Mouse (Mus musculus): ENCODE data around the gene Platr17. TPM values are rescaled to one million over a fixed set of nuclear protein-coding genes. Genes with fewer than 3 reads are reported as not detected.
"Not testable (repeated sequence)": the region's sequence is repeated elsewhere in the genome, so short reads cannot be mapped to it uniquely, and the experiment has no call there.

Gene Platr17
- total RNA-seq, 2 experiments from 2014 or later: 0.17 to 0.29 TPM

- no peak for ATAC-seq (replicated peaks; ENCODE audit: poor library complexity)
These were observed 32.1 kb downstream of the Platr17 start for GRCm38 (mm10) chr17:33936993-33937392.

GRCm38 (mm10) chr17:33938783-33939182 lies 33.8 kb downstream of the Platr17 start:
- ATAC-seq (replicated peaks; ENCODE audit: poor library complexity): no peak

- ATAC-seq (replicated peaks; ENCODE audit: poor library complexity): peak; percentile 94
These were observed 35.4 kb downstream of the Platr17 start, which contains the start of the genes Pfdn6 and Wdr46 for GRCm38 (mm10) chr17:33940206-33940805. Gene Pfdn6 (minus strand): TSS chr17:33940343. Gene Wdr46 (plus strand): TSS chr17:33940660.

GRCm38 (mm10) chr17:33940981-33941380 lies 36.0 kb downstream of the Platr17 start:
- ATAC-seq (replicated peaks; ENCODE audit: poor library complexity): no peak

GRCm38 (mm10) chr17:33941381-33941780 lies 36.4 kb downstream of the Platr17 start:
- ATAC-seq (replicated peaks; ENCODE audit: poor library complexity): no peak

- no peak for ATAC-seq (replicated peaks; ENCODE audit: poor library complexity)
These were observed 38.5 kb downstream of the Platr17 start for GRCm38 (mm10) chr17:33943454-33943853.

GRCm38 (mm10) chr17:33947430-33948089 lies 42.6 kb downstream of the Platr17 start:
- ATAC-seq (replicated peaks; ENCODE audit: poor library complexity): peak; percentile 32

- ATAC-seq (replicated peaks; ENCODE audit: poor library complexity): no peak
These were observed 43.4 kb downstream of the Platr17 start for GRCm38 (mm10) chr17:33948090-33948904.

- ATAC-seq (replicated peaks; ENCODE audit: poor library complexity): no peak
These were observed 44.1 kb downstream of the Platr17 start for GRCm38 (mm10) chr17:33948905-33949537.

GRCm38 (mm10) chr17:33950131-33950625 lies 45.2 kb downstream of the Platr17 start:
- no peak for ATAC-seq (replicated peaks; ENCODE audit: poor library complexity)

GRCm38 (mm10) chr17:33951021-33951946 lies 46.3 kb downstream of the Platr17 start, which contains the start of gene B3galt4:
Gene B3galt4 (minus strand): TSS chr17:33951488.
- ATAC-seq (replicated peaks; ENCODE audit: poor library complexity): peak; percentile 52

GRCm38 (mm10) chr17:33952015-33952414 lies 47.1 kb downstream of the Platr17 start:
- ATAC-seq (replicated peaks; ENCODE audit: poor library complexity): not testable (repeated sequence)

GRCm38 (mm10) chr17:33952879-33953278 lies 47.9 kb downstream of the Platr17 start:
- no peak for ATAC-seq (replicated peaks; ENCODE audit: poor library complexity)

GRCm38 (mm10) chr17:33953310-33953709 lies 48.4 kb downstream of the Platr17 start:
- no peak for ATAC-seq (replicated peaks; ENCODE audit: poor library complexity)

- no peak for ATAC-seq (replicated peaks; ENCODE audit: poor library complexity)
These were observed 49.1 kb downstream of the Platr17 start for GRCm38 (mm10) chr17:33953961-33954565.

GRCm38 (mm10) chr17:33954646-33955554 lies 50.0 kb downstream of the Platr17 start:
- peak; percentile 0; the same call in 1 of the 2 replicates for ATAC-seq (replicated peaks; ENCODE audit: poor library complexity)

- peak; percentile 68 for ATAC-seq (replicated peaks; ENCODE audit: poor library complexity)
These were observed 50.8 kb downstream of the Platr17 start, which contains the start of the genes Vps52 and Rps18 for GRCm38 (mm10) chr17:33955555-33956214. Gene Vps52 (plus strand): TSS chr17:33955812. Gene Rps18 (minus strand): TSS chr17:33956001.

All from megakaryocyte progenitor cell, adult 5-6 weeks (primary cell).